Mouse (Mus musculus) embryo, embryonic 9.5 days (tissue): ENCODE measurements at regions not wholly inside any gene's neighbourhood (a gene's known extent, or its start where the extent isn't known, plus 50 kb on each side); places are given as distances from the start of the nearest gene placed in this dataset.

Experiments used
- DNase-seq: peaks from one replicate; pipeline ENCODE4 v3.0.0-alpha.2; 2017; ENCODE audit errors: extremely low spot score

DNA sequence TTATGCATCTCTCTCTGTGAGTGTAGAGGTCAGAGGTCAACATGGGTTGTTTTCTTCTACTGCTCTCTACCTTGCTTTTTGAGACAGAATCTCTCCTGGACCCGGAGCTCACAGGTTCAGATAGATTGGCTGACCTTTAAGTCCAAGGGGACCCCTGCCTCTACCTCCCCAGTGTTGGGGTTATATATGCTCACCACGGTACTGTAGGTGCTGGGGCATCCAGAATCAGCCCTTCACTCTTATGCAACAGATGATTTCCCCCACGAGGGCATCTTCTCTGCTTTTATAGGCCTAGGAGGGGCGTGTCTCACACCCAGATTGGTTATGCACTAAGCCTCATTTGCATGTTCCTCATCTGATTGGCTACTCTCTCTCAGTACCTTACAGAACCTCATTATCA is 282.5 kb upstream of the Zfp64 start:
- DNase-seq: no peak

DNA sequence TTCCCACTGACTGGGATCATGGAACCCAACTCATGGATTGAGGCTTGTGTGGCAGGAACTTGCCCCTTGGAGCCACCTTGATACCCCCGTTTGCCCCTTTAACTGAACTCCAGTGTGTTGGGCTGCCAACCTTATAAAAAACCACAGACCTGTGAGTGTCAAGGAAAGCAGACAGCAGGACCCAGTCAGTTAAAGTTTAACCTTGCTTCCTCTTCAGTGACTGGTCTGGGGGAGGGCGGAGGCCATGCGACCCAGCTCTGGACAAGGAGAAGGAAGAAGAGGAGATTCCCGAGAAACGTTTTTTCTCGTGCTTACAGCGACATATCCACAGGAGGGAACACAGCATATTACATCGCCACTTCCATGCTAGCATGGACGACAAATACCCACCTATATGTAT is 281.9 kb upstream of the Zfp64 start:
- DNase-seq: no peak

DNA sequence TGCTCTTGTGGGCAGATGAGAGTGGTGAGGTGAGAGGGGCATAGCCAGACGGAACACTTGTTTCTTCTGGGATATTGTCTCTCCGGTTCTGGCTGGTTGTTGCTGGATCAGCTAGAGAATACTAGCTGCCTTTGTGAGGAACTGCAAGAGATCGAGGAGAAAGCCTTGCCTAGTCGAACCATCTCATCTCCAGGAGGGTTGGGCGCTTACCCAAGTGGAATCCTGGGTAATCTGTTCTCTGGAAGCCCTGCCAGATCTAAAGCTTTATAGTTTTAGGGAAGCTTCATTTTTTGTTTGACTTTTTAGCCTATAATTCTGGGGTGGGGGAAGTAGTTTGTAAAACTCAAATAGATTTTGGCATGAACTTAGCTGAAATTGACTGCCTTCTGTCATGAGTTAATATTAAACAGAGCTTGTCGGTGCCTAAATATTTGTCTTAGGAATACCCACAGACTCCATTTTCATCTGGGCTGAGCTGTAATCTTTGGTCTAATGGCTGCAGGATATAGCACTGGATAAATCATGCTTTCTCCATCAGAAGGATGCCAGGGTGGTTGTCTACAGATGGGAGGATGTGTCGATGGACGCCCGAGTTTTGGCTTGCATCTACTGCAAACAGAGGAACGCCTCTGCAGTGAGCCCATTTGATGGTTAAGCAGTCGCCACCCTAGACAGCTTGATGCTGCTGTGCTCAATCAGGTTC is 279.1 kb upstream of the Zfp64 start:
- DNase-seq: no peak

DNA sequence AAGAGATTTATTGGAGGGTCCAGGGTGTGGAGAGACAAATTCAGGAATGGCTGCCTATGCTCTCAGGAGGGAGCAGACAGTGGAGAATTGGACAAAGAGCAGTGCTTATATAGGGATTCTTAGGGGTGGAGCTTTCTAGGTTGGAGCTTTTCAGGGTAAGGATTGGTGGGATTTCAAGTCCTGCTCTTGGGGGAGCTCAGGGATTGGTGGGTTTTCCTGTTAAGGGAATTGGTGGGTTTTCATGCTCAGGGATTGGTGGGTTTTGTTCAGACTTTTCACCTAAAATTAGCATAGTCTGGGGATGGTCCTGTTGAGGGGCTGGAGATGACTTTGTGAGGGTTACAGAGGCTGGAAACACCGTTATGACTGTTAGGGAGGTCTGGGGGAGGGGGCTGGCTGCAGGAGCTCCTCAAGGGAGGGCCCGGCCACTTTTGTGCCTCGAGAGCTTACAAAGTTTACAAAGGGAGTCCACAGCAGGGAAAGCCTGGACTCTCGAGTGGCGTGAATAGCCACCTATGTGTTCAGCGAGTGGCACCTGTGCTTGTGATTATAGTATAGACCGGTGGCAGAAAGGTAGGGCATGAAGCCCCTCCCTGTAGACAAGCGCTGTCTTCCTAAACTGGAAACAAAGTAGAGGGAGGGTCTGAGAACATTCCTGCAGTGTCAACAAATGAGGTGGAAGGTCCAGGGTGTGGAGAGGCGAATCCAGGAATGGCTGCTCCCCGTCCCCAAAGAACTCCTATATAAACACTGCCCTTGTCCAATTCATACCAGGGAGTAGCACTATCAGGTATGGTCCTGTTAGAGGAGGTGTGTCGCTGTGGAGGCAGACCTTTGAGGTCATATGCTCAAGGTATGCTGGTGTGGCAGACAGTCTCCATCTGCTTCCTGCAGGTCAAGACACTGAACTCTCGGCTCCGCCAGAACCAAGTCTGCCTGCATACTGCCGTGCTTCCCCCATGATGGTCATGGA is 278.1 kb upstream of the Zfp64 start:
- DNase-seq: no peak

GRCm38 (mm10) chr2:169222264-169222663 is 266.9 kb upstream of the Zfp64 start:
- DNase-seq: no peak

GRCm38 (mm10) chr2:169221141-169221540 is 265.8 kb upstream of the Zfp64 start:
- no peak for DNase-seq

DNA sequence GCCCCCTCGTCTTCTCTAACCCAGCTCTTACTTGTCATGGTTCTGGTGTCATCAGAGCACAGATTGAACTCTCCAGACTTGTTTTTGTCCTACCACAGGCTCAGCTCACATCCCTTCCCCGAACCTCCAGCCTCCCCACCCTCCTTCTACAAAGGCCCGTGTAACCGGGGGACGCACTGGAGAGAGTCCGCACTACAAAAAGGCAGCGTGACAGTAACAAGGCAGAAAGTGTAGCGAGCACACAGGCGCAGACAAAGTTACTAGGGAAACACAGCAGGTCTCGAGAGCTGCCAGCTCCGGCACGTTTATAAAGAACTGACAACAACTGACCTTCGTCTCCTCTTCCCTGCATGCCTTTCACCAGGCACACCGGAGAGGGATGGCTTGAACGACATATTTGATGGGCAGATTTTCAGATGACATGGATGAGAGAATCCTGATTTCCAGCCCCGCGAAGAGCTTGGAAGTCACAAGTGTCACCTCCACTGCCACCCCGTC is 260.2 kb upstream of the Zfp64 start:
- no peak for DNase-seq

- no peak for DNase-seq
These were observed 259.0 kb upstream of the Zfp64 start for GRCm38 (mm10) chr2:169214396-169214795.

DNA sequence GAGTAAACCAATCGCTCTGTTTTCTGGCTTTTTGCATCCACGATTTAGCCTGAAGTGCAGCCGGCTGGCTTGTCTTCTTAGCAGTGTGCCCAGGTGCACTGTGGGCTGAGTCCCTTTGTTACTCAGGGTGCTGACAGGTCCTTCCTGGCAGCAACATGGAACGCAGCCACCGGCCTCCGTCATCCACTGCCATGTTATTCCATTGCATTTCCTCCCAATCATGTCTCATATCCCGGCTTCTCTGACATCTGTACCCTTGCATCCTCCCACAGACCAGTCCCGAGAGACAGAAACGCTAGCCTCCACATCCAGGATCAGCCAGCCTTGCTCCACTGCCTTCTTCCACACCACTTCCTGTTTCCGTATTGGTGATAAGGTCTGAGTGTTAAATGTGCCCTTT is 257.9 kb upstream of the Zfp64 start:
- DNase-seq: peak; percentile 14

- peak; percentile 28 for DNase-seq
These were observed 257.4 kb upstream of the Zfp64 start for GRCm38 (mm10) chr2:169212676-169213257.

DNA sequence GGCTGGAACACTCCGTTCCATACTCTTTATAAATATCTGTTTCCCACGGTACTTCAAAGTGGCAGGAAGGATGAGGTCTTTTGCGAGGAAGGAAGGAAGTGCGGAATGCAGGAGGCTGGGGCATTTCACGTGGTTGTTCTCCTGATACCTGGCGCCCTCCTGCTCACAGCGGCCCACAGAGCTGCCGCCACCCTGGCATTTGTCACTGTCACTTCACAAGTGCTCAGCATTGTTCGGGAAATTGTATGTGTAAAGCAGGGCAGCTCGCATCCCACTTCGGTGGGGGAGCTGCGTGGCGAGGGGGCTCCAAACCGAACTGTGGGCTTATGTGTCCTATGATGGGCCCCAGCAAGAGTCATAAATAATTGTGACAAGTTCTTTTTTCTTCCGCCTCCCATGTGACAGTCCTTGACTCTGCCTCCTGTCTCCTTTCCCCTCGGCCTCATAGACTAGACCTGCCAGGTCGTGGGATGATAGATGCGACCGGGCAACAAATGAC is 248.9 kb upstream of the Zfp64 start:
- DNase-seq: no peak

DNA sequence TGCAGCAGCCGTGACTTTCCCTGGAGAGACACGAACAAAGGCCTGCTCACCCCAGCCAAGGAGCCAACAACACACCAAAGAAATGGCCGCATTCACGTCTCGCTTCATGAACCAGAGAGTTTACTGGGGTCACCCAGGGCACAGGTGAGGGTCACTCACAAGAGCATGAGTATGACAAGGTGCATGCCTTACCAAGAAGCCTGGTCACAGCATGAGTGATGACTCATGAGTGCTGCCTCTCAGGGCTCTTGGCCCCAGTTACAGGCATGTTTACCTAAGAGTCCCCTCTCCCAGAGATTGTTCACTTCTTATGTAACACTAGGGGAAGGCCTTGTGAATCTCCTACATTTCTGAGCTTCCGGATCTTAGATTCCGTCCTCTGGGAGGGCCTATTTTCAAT is 236.6 kb upstream of the Zfp64 start:
- no peak for DNase-seq

DNA sequence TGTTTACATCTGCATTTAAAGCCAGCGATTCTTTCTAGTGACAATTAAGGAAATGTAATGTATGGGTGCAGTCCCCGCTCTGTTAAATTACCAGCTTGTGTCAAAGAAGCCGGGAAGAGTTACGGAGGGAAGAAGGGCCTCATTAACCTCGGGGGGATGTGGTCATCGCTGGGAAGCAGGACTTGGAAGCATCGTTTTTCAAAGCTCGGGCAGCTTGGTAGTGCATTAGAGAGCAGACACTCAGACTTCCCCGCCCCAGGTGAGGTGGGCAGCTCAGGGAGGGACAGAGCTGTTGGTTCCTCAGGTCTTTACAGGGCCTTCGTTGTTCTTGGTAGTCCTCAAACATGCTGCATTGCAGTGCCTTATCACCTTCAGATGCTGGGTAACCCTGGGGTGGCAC is 236.1 kb upstream of the Zfp64 start:
- DNase-seq: no peak

DNA sequence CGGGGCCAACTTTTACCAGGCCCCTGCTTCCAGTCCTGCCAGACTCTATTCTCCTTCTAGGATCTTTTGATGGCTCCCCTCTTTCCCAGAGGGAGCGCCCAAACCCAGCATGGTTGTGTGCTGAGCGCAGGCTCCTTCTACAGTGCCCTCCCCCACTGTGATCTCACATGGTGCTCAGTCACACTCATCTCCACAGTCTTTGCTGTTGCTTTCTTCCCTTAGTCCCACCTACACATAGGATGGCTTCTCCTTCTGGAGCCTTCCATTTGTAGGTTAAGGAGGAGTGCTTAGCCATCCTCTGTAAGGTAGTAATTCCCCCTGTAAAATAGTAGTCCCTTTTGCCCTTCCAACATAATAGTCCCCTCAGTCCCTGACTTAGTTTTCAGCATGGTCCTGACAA is 222.2 kb upstream of the Zfp64 start:
- DNase-seq: no peak

DNA sequence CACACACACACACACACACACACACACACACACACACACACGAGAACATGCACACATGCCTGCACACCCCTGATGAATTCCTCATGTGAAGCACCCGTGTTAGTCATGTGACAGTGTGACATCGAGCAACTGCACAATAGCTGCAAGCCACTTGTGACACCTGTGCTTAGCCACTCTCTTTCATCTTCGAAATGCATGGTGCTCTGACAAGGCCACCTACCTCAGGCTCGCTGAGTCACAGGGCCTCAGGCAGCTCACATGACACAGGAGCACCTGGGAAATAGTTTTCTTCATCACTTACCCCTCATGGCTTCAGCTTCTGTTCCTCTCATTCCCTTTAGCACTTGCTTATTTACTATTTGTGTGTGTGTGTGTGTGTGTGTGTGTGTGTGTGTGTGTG is 213.4 kb upstream of the Zfp64 start:
- no peak for DNase-seq

GRCm38 (mm10) chr2:169168376-169168775 is 213.0 kb upstream of the Zfp64 start:
- DNase-seq: no peak

DNA sequence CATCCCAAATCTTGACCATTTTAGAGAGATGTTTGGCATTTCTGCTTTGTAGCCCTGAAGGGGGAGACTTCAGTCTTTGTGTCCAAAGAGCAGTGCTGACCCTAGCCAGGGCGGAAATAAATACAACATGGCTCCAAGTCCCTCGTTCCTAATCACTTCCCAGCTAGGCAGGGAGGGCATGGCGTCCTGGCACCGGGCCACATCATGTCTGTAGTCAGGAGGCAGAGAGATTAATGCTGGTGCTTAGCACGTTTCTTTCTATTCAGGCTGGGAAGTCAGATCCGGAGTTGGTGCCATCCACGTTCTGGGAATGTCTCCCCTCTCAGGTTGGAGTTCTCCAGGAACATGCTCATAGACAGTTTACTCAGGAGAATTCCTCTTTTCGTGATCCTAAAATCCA is 206.3 kb upstream of the Zfp64 start:
- no peak for DNase-seq

GRCm38 (mm10) chr2:169158760-169159159 is 203.4 kb upstream of the Zfp64 start:
- no peak for DNase-seq

GRCm38 (mm10) chr2:169158005-169158673 is 202.8 kb upstream of the Zfp64 start:
- DNase-seq: no peak

DNA sequence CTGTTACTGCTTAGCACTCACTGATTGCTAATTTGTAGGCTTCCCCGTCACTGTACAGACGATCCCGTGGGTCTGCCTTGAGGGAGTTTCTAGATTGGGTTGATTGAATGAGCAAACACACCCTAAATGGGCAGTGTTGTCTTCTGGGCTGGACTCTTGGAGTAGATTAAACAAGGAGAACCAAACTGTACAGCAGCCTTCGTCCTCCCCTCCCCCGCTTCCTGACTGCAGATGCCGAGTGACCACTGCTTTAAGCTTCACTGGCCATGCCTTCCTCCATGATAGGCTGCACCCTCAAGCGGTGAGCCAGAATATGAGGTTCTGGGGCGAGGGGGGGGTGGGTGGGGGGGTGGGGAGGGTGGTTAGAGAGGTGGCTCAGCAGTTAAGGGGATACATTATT is 201.5 kb upstream of the Zfp64 start:
- DNase-seq: no peak

DNA sequence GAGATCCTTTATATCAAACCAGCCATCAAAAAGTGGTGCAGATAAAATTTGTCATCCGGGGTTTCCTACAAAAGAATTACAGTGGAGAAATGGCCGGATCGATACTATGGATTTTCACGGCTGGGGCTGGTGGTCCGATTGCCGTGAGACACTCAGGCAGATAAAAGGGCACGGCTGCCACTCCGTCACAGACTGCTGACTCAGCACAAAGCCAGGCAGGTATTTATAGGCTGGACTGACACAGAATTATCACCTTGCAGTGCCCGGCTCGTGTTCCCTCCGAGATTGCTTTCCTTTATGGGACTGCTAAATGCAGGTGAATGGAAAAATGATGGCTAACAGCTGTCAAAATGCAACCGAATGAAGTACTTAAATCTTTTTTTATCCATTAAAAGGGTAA is 199.5 kb upstream of the Zfp64 start:
- no peak for DNase-seq

- DNase-seq: no peak
These were observed 192.3 kb upstream of the Zfp64 start for GRCm38 (mm10) chr2:169147655-169148054.
